Mouse (Mus musculus): ENCODE data around the gene Tcirg1.

The Tcirg1 gene

DNA sequence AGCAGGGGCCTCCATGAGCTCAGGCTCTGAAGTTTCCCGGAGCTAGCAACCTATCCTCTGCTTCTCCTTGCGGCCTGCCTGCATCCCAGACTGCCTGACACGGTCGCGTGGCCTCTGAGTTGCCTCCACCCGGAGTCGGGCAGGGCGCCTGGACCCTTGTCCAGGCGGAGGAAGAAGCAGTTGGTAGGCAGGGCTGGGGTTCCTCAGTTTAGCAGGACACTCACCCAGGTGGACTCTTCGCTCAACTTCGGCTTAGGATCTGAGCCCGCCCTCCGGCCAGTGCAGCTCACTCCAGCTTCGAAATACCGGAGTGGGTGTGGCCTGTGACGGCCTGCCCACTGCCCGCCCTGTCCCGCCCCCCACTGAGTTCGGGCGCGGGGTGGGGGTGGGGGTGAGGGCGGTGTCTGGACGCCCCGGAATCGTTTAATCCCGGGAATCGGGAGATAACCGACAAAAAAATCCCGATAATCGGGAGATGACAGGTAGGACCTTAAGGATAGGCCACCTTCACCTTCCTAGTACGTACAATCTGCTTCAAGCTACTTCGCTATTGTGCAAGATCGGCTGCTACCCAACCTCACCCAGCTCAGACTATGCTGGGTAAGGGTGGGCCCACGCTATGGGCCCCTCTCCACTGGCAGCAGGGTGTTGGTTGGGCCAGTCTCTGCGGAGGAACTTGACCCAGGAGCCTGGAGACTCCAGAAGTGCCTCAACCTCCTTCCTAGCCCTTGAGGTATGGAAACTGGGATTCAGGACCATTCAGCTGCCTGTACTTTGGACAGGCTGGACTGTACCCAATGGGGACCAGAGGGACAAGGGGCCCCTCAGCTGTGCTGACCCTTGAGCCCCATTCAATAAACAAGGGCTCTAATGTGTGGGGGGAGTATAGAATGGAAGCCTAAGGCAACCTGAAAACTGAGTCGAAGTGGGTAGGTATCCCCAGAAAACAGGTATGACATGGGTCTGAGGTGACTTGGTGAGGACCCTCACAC is at the start of gene Tcirg1:
TSS of gene Tcirg1 (minus strand) at position 339 of the 992 bp plus-strand sequence.
- in situ Hi-C loops (cut with MboI; ENCODE audit: unreplicated experiment in 2 of 2) = loop anchor here in 1 of 2 experiments (5.0 kb wide), 1 partner anchor 40 kb away; no protein-coding TSS in a partner anchor

DNA sequence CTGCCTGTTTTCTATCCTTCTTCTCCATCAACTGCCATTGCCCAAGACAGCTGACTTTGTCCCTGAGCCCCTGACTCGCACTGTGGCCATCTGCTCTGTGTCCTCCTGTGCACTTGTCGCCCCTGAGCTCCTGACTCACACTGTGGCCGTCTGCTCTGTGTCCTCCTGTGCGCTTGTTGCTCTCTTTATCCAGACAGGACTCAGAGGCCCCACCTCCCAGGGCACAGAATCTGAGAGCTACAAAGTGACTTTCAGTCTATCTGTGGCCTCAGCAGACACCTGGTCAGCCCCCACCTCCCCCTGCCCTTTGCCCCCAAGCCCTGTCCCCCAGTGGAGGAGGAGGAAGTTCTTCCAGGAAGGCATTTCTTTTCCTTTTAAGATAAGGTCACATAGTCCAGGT is 48.9 kb upstream of the Tcirg1 start:
- in situ Hi-C loops (cut with MboI; ENCODE audit: unreplicated experiment in 2 of 2) = no loop called here

DNA sequence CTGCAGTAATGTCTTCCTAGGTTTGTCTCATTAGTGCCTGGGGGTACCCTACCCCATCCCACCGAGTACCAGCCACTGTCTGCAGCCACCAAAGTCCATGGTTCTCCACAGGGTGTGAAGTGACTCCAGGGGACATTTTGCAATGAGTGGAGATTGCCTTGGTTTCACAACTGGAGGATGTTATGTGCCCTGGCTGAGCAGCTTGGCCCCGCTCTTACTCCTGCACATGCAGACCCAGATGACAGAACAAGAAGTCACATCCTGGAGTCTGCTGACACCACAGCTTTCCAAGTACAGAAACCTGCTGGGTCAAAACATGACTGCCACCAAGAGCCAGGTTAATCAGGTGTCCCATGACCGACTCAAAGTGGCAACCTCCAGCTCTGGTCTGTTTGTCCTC is 48.1 kb upstream of the Tcirg1 start:
- in situ Hi-C loops (cut with MboI; ENCODE audit: unreplicated experiment in 2 of 2) = no loop called here

DNA sequence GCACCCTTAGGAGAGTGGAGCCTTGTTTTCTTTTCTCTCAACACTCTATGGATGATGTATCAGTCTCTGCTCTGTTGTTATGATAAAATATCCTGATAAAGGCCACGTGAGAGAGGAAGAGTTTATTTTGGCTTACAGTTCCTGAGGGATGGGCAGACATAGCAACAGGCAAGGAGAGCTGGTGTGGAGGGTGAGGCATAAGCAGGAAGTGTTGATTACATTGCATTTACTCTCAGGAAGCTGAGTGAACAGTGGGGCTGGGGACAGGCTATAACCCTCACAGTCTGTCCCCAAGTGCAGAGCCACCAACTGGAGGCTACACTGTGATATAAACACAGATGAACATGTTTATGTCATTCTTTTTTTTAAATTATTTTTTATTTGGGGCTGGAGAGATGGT is 45.2 kb upstream of the Tcirg1 start:
- in situ Hi-C loops (cut with MboI; ENCODE audit: unreplicated experiment in 2 of 2) = no loop called here

DNA sequence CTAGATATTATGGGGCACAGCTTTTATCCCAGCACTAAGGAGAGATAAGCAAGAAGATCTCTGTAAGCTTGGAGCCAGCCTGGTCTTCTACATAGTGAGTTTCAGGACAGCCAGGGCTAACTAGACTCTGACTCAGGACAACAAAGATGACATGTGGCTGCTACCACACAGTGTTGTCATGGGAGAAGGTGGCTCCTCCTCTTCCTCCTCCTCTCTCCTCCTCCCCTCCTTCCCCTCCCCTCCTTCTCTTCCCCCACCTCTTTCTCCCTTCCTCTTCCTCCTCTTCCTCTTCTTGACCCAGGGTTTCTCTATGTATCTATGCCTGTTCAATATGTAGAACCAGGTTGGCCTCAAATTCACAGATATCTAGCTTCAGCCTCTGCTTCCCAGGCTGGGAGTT is 44.5 kb upstream of the Tcirg1 start:
- in situ Hi-C loops (cut with MboI; ENCODE audit: unreplicated experiment in 2 of 2) = no loop called here

DNA sequence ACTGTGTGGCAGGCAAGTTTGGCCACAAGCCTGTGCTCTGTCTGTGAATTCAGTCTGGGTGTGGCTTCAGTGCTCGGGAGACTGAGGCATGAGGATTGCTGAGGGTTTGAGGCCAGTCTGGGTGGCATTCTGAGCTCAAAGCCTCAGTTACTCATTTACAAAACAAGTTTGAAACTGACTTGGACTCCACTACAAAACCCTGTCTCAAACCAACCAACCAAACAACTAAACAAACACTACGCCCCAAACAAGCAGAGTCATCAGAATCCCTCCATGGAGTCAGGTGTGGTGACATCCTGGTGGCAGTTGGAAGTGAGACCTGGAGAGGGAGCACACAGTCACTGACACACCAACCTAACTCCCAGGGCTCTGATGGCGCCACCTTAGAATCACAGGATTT is 43.4 kb upstream of the Tcirg1 start:
- in situ Hi-C loops (cut with MboI; ENCODE audit: unreplicated experiment in 2 of 2) = no loop called here

DNA sequence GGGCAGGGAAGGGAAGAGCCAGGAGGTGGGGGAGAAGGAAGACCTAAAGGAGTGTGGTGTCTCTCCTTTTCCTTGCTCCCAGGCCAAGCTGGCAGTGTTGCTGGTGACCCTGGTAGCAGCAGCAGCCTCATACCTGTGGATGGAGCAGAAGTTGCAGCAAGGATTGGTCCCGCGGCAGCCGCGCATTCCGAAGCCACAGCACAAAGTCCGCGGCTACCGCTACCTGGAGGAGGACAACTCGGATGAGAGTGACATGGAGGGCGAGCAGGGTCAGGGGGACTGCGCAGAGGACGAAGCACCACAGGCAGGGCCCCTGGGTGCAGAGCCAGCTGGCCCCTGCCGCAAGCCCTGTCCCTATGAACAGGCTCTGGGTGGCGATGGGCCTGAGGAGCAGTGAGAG is 41.6 kb upstream of the Tcirg1 start:
- in situ Hi-C loops (cut with MboI; ENCODE audit: unreplicated experiment in 2 of 2) = loop anchor here in 1 of 2 experiments (5.0 kb wide), 1 partner anchor 41 kb away; the partner anchor contains the start of gene Tcirg1

DNA sequence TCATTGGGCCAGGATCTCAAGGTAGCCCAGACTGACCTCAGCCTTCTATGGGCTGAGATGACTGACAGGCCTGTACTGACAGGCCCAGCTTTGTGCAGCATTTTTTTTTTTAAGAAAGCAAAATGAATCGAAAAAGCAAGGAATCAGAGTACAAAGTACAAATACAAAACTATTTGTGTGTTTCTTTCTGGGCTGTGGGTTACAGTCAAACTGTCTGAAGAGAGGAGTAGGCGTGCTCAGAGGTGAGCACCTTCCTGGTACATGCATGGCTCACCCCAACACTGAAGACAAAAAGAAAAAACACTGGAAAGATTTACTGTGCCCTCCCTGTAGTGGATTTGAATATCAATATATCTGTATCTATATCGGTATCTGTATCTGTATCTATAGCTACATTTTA is 40.9 kb upstream of the Tcirg1 start:
- in situ Hi-C loops (cut with MboI; ENCODE audit: unreplicated experiment in 2 of 2) = loop anchor here in 1 of 2 experiments (5.0 kb wide), 1 partner anchor 41 kb away; the partner anchor contains the start of gene Tcirg1

DNA sequence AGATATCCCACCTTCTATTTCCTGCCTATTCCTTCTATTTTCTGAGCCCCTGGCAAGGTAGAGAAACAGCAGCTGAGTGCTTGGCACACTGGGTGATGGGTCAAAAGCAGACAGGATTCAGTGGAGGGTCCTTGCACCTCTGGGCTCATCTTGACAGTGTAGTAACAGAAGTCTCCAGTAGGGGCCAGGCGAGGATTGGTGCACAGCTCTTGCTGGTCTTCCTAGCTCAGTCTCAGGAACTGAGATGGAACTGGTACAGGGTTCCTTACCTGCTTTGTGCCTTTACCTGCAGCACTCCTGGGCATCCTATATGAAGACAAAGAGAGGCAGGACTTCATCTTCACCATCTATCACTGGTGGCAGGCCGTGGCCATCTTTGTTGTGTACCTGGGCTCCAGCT is 39.8 kb upstream of the Tcirg1 start:
- in situ Hi-C loops (cut with MboI; ENCODE audit: unreplicated experiment in 2 of 2) = loop anchor here in 1 of 2 experiments (5.0 kb wide), 1 partner anchor 39 kb away; the partner anchor contains the start of gene Tcirg1

DNA sequence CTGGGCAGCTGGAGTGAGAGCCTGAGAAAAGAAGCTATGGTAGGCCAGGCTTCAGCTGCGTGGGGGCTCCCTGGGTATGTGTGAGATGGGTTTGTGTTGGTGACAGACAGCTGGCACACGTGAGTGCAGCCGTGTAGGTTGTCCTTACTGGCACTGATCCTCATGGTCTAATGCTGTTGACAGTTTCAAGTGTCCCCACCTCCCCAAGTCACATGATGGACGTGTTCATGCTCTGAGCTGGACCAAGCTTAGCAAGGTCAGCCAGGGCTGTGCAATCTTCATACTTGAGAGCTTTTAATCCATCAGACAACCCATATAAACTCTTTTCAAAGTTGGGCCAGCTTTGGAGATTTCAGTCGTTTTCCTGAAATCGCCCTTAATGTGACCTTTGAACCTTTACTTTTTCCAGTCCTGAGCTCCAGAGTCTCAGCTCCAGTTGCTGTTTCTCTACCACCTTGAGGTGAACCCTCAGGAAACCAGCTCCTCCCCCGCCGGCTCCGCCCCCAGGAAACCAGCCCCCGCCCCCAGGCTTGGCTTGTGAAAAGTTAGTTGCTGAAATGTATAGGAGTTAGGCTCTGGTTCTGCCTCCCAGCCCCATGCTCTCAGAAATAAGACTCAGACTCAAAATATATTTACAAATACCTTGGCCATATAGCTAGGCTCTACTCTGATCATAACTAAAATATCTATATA is 39.1 kb upstream of the Tcirg1 start:
- in situ Hi-C loops (cut with MboI; ENCODE audit: unreplicated experiment in 2 of 2) = loop anchor here in 1 of 2 experiments (5.0 kb wide), 1 partner anchor 39 kb away; the partner anchor contains the start of gene Tcirg1

DNA sequence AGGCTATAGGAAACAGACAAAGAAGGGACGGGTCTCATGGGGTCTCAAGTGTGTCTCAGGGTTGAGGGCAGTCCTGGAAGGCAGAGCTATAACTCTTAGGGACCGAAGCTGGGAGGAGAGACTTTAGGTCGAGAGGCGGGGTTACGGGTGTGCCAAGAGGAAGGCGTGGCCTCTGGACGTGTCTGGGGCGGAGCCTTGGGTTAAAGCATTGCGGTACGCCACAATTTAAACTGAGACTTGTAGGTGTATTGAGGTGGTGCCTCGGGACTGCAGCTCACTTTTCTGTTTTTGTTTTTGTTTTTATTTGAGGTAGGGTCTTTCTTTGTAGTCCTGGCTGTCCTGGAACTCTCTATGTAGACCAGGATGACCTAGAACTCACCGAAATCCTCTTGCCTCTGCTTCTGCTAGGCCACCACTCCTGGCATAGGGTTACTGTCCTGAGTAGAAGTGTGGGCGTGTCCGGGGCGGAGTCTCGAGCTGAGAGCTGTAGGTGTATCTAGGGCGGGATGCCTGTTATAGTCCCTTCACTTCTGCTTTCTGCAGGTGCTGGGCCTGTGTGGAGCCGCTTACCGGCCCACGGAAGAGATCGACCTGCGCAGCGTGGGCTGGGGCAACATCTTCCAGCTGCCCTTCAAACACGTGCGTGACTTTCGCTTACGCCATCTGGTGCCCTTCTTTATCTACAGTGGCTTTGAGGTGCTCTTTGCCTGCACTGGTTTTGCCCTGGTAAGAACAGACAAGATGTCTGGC is 36.2 kb upstream of the Tcirg1 start:
- in situ Hi-C loops (cut with MboI; ENCODE audit: unreplicated experiment in 2 of 2) = loop anchor here in 1 of 2 experiments (5.0 kb wide), 1 partner anchor 41 kb away; no protein-coding TSS in a partner anchor

DNA sequence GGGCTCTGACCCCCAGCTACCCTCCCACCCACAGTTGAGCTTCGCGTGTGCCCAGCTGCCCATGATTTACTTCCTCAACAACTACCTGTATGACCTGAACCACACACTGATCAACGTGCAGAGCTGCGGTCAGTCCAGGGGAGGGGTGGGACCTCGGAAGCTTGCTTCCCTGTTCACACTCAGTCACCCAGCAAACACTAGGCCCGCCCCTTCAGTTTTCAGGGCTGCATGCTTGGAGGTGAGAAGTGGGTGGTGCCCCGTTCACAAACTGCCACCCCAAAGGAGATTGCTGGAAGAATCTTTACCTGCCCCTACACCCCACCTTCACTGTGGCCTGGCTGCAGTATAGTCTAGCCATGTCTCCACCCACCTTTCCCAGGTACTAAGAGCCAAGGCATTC is 35.4 kb upstream of the Tcirg1 start:
- in situ Hi-C loops (cut with MboI; ENCODE audit: unreplicated experiment in 2 of 2) = loop anchor here in 1 of 2 experiments (5.0 kb wide), 1 partner anchor 40 kb away; no protein-coding TSS in a partner anchor

DNA sequence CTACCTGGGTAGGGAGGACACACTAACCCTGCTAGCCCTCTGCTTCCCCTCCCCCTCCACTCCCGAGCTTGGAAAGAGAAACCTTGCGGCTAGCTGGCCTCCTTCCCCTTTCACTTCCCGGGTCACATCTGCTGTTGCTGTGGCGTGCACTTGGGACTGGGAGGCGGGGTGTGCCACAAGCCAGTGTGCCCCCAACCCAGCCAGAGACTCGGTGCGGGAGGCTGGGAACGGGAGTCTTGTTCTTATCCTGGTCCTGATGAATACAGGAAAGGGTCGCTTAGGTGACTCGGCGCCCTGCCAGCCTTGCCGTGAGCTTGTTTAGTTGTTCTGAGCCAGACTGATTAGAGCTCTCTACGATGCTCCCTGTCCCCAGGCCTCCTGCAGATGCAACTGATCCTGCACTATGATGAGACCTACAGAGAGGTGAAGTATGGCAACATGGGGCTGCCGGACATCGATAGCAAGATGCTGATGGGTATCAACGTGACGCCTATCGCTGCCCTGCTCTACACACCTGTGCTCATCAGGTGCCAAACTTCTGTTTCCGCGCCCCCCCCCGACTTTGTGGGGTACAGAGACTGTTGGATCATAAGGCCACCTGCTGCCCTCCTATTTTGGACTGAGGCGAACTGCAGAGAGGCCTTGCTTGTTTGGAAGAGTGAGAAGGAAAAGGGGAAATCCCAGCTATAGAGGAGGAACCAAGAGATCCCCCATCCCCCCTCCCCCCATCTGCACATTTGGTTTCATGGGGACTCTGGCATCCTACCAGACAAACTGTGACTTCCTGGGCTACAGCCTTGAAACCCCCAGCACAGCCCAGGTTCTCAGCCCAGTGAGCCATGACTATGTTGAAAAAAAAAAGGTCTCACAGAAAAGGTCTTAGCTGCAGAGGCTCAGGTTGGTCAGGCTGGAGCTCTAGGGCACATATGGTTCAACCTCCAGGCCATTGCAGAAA is 29.2 kb upstream of the Tcirg1 start:
- in situ Hi-C loops (cut with MboI; ENCODE audit: unreplicated experiment in 2 of 2) = loop anchor here in 1 of 2 experiments (10.0 kb wide), 1 partner anchor 359 kb away; no protein-coding TSS in a partner anchor

DNA sequence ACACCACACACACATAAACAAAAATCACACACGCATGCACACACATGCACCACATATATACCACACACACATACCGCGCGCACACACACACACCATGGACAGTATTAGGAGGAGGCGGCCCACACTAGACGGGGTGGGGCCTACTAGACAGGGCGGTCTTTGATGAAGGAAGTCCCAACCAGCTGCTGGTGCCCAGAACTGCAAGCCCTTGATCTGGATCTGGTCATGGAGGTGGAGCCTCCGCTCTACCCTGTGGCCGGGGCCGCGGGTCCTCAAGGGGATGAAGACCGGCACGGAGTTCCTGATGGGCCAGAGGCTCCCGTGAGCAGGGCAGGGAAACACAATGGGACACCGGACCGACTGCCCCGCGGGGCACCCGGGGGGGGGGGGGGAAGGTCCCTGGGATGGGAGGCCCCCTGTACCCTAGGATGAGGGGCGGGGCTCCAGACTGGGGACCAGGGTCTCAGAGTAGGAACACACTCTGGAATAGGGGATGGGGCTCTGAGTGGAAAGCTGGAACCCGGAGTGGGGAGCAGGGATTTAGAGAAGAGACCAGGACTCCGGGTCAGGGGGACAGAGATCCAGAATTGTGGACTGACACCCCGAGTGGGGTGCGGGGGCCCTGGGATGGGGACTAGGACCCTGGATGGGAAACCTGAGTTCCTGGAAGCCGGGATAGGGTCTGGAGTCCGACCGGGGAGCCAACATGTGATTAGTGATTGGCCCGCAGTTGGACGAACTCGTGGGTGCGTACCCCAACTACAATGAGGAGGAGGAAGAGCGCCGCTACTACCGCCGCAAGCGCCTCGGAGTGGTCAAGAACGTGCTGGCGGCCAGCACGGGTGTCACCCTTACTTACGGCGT is 28.3 kb upstream of the Tcirg1 start, which contains the start of gene Unc93b1:
TSS of gene Unc93b1 (plus strand) at position 155 of the 864 bp plus-strand sequence.
- in situ Hi-C loops (cut with MboI; ENCODE audit: unreplicated experiment in 2 of 2) = loop anchor here in 1 of 2 experiments (10.0 kb wide), 1 partner anchor 360 kb away; no protein-coding TSS in a partner anchor

DNA sequence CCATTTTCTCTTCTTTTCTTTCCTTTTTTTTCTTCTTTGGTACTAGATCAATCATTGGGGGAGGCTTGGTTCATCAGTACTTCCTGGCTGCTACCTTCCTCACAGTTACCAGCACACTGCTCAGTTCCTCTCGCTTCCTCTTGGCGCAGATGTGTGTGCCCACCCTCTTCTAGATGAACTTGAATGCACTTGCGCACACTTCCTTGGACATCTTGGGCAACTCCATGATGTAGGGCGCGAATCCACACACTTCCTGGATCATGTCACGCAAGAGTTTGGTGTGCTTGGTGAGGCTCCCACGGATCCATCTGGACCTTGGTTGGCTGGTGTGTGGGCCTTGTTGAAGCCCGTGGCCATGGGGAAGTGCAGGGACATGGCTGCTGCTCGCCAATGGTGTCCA is 24.8 kb upstream of the Tcirg1 start:
- in situ Hi-C loops (cut with MboI; ENCODE audit: unreplicated experiment in 2 of 2) = loop anchor here in 1 of 2 experiments (10.0 kb wide), 1 partner anchor 363 kb away; no protein-coding TSS in a partner anchor

DNA sequence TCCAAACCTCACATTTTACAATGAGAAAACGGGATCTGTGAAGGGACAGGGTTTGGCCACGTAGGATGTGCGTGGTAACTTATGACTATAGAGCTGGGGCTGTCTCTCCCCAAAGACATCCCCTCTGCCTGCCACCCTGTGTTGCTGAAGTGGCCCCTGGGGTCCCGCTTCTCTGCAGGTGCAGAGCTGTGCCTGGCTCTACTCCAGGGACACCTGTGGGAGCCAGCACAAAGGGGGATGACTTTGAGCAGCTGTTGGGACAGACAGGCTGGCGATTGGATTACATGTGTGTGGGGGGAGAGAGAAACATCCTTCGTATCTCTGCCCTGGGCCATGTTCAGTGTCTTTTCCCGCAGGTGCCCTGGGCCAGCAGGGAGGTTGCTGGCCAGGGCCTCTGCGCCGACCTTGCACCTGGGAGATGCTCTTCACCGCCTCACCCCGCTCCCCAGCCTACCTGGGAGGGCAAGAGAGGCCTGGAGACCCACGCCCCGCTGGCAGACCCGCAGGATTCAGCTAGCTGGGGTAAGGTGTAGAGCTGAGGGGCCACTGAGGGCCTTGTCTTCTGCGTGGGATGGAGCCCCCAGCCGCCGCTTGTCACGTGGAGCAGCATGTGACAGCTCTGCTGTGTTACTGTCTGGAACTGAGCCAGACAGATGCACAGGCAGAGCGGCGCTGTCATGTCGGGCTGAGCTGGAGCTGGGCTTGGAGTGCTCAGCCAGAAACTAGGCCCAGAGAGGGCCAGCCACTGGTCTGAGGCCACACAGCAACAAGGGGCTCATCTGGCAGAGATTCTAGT is 23.5 kb upstream of the Tcirg1 start:
- in situ Hi-C loops (cut with MboI; ENCODE audit: unreplicated experiment in 2 of 2) = loop anchor here in 1 of 2 experiments (10.0 kb wide), 1 partner anchor 364 kb away; no protein-coding TSS in a partner anchor
